Mouse (Mus musculus): Measurements from ENCODE around the gene Cd82.
A peak's percentile ranks its signal among the peaks of the same experiment; 100 is the strongest.

Gene Cd82

GRCm38 (mm10) chr2:93412101-93412500 lies 50.8 kb downstream of the Cd82 start:
- DNase-seq = peak; percentile 18

- no peak for DNase-seq
Observed at GRCm38 (mm10) chr2:93410899-93411570, 51.9 kb downstream of the Cd82 start.

GRCm38 (mm10) chr2:93405017-93405425 lies 57.9 kb downstream of the Cd82 start:
- no peak for DNase-seq

GRCm38 (mm10) chr2:93404169-93404568 lies 58.8 kb downstream of the Cd82 start:
- DNase-seq = no peak

- no peak for DNase-seq
Observed at GRCm38 (mm10) chr2:93403267-93403666, 59.7 kb downstream of the Cd82 start.

- no peak for DNase-seq
Observed at GRCm38 (mm10) chr2:93391198-93391597, 71.7 kb downstream of the Cd82 start.

- DNase-seq = no peak
Observed at GRCm38 (mm10) chr2:93390170-93390926, 72.6 kb downstream of the Cd82 start.

- DNase-seq = no peak
Observed at GRCm38 (mm10) chr2:93386958-93387357, 76.0 kb downstream of the Cd82 start.

GRCm38 (mm10) chr2:93383831-93384230 lies 79.1 kb downstream of the Cd82 start:
- no peak for DNase-seq

- DNase-seq = no peak
Observed at GRCm38 (mm10) chr2:93380680-93381089, 82.3 kb downstream of the Cd82 start.

- DNase-seq = no peak
Observed at GRCm38 (mm10) chr2:93377797-93378196, 85.1 kb downstream of the Cd82 start.

GRCm38 (mm10) chr2:93377157-93377556 lies 85.8 kb downstream of the Cd82 start:
- DNase-seq = no peak

GRCm38 (mm10) chr2:93372872-93373271 lies 90.1 kb downstream of the Cd82 start:
- DNase-seq = no peak

- DNase-seq = no peak
Observed at GRCm38 (mm10) chr2:93372097-93372571, 90.8 kb downstream of the Cd82 start.
